Mouse (Mus musculus) MEL-GATA-1-ER (cell line): ENCODE measurements around the gene Ttc17.

Source experiments
- DNase-seq: peaks from one replicate; pipeline ENCODE4 v3.0.0-alpha.2; 2012; ENCODE audit warnings: low read depth; ENCODE audit errors: extremely low read depth

The Ttc17 gene

DNA sequence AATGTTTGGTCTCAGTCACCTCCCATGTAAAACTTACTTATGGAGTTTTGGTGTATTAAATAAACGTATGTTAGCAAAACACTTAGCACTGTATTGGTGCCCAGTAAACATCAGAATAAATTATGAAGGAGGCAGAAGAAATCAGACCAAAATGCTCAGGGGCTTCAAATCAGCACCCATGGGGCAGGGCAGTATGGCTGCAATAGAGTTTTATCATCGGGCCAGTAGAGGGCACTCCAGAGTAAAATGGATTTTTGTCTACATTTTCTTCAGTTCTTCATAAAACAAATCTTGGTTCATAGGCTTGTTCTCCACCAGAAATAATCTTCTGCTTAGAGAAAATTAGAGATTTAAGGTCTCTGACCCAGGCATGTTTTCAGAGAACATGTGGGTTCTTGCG is 152.4 kb downstream of the Ttc17 start:
- DNase-seq, result no peak
